Mouse (Mus musculus) small intestine, adult 2 months (tissue): Measurements from ENCODE around the gene Nfatc3.

Experiments used
- CTCF ChIP-seq: fragments of 200-500 bp; IDR thresholded peaks from 2 replicates; pipeline ENCODE4 v1.5.1; 2012; ENCODE audit warnings: low read depth, mild to moderate bottlenecking, control low read depth, inconsistent platforms, low read length, moderate library complexity, mixed read lengths; ENCODE audit not compliant: insufficient replicate concordance, insufficient read length; ENCODE audit errors: extremely low read depth
- POLR2A ChIP-seq: fragments of 200-500 bp; IDR thresholded peaks from 2 replicates; pipeline ENCODE4 v1.6.1; 2012; ENCODE audit warnings: low read depth, mild to moderate bottlenecking, control low read depth, inconsistent platforms, low read length, moderate library complexity

DNA sequence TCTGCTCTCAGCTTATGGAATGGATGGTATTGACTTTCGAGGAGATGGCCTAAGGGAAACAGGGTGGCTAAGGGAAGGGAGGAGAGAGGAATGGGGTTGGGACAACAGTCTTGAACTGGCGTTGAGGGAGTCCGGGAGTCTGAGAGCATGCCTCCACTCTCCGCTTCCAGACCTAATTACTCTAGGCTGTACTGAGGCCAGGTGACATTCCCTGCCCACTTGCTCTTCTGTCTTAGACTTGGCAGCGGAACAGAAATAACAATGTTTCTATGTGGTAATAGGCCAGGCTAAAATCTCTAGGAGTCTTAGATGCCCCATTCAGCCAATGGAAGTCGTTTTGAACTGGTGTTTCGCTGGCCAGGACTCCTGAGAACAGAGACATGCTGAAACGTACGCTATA is 92.4 kb downstream of the Nfatc3 start:
- TF ChIP-seq POLR2A (no peak), CTCF (no peak)
